Mouse (Mus musculus): ENCODE data around the gene Nell1. TPM values are rescaled to one million over a fixed set of nuclear protein-coding genes. Genes with fewer than 3 reads are reported as not detected.
A peak's percentile ranks its signal among the peaks of the same experiment; 100 is the strongest.

Gene Nell1
- total RNA-seq, 2 experiments from 2014 or later, result 0.10 to 0.60 TPM

DNA sequence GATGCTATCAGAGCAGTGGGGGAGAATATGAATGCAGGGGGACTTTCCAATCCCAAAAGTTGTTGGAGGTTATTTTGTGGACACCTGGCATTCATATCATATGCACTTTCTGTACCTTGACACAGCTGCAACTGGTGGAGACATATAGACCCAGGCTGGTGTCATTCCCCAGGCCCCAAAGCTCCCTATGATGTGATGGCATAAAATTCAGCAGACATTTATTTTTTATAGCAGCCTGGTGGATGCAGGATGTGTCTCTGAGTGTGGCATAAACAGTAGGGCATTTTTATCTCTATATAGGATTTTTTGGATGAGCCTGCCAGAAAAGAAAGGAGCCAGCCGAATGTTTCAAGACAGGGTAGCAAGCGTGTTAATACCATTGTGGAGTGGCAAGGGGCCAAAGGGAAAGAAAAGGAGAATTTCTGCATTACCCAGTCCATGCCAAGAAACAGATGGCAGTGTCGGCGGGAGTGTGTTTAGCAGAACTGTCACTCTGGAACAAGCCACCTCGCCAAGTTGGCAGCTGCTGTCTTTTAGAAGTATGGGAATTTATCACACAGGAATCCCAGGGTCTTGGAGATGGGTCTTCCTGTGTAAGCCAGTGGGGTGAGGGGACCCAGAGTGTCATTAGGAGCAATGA is 267.1 kb downstream of the Nell1 start:
- DNase-seq (ENCODE audit: low spot score in 2 of 2), result no peak

DNA sequence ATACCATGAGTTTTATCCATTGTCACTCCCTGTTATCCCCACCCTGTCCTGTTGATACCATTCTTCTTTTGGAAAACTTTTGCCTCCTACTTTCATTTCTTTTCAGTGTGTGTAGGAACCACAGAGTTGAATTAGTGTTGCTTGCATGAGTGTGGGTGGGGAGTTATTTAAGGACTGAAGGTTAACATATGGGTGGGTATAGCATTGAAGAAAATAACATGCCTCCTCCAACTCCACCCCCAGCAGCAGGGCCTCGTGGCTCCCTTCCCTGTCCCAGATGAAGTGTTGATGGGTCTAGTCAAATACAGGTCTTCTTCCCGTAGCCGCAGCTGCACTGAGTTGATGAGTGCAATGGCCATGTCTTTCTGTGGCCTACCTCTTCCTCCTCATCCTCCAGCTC is 278.5 kb downstream of the Nell1 start:
- DNase-seq (ENCODE audit: low spot score in 2 of 2), result no peak

- no peak for DNase-seq (ENCODE audit: low spot score in 2 of 2)
Observed at GRCm38 (mm10) chr7:50260016-50260415, 285.4 kb downstream of the Nell1 start.

DNA sequence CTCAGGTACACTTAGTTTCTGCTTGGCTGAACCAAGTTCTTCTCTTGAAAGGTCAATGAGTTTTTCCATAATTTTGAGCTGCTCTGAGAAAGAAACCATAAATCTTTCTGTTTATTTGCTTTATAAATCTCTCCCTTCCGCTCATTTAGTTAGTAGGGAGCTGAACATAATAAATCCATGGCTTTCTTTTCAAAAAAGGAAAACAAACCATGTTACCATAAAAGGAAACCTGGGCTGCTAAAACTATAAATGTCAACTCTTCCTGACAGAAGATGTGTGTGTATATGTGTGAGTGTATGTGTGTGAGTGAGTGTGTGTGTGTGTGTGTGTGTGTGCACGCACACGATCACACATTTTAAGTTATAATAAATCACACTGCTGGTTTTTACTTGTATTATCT is 320.8 kb downstream of the Nell1 start:
- DNase-seq (ENCODE audit: low spot score in 2 of 2), result no peak

- no peak for DNase-seq (ENCODE audit: low spot score in 2 of 2)
Observed at GRCm38 (mm10) chr7:50338226-50338625, 363.6 kb downstream of the Nell1 start.

DNA sequence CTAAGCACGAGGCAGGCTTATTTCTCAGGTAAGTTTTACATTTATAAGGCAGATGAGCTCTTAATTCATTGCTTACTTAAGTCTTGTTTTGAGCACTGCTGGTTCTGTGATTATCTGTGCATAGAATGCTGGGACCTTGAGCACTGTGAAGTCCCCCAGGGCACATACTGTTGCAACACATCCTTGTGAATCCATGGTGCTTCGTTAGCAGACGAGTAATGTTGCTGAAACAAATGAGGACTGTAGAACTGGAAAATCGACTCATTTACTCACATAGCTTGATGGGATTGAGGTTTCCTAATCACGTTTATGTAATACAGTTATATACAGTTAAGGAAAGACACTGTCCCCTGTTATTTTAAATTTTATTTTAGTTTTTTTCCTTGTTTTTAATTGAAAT is 364.1 kb downstream of the Nell1 start:
- no peak for DNase-seq (ENCODE audit: low spot score in 2 of 2)

GRCm38 (mm10) chr7:50351564-50351963 is 376.9 kb downstream of the Nell1 start:
- DNase-seq (ENCODE audit: low spot score in 2 of 2), result no peak

- DNase-seq (ENCODE audit: low spot score in 2 of 2), result no peak
Observed at GRCm38 (mm10) chr7:50357213-50357612, 382.5 kb downstream of the Nell1 start.

- DNase-seq (ENCODE audit: low spot score in 2 of 2), result no peak
Observed at GRCm38 (mm10) chr7:50362039-50362438, 387.4 kb downstream of the Nell1 start.

DNA sequence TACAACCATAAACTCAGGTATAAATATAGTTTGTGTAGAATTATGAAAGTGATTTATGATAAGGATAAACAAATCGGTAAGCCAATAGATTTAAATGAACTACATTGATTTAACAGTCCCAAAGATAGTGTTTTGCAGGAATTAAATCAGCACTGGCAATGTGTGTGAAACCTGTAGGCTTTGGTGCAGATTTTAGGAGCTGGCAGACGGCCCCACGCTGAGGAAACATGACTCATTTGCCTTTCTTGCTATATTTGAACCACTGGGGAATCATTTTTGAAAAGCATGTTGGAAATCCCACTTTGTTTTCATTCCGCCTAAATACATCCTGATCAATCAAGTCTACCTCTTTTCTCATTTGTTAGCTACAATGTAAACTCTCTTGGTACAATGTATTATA is 400.2 kb downstream of the Nell1 start:
- DNase-seq (ENCODE audit: low spot score in 2 of 2), result no peak

- no peak for DNase-seq (ENCODE audit: low spot score in 2 of 2)
Observed at GRCm38 (mm10) chr7:50410421-50410820, 435.8 kb downstream of the Nell1 start.

- DNase-seq (ENCODE audit: low spot score in 2 of 2), result no peak
Observed at GRCm38 (mm10) chr7:50419976-50420375, 445.3 kb downstream of the Nell1 start.

GRCm38 (mm10) chr7:50422422-50423195 is 447.9 kb downstream of the Nell1 start:
- no peak for DNase-seq (ENCODE audit: low spot score in 2 of 2)

- no peak for DNase-seq (ENCODE audit: low spot score in 2 of 2)
Observed at GRCm38 (mm10) chr7:50429725-50430124, 455.1 kb downstream of the Nell1 start.

DNA sequence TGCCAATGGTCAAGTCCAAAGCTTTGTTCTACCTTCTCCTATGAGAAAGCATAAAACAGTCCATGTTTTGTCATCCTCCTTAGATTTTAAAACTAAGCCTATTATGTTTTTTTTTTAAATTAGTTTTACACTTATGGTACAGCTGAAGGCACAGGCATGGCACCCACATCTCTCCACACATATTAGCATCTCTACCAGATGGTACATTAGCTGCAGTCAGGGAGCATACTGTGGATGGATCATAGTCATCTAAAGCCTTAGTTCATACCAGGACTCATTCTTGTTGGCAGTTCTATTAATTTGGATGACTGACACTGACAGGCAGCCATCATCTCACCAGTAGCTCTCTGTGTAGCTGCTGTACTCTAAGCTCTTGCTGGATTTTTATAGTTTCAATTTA is 466.6 kb downstream of the Nell1 start:
- no peak for DNase-seq (ENCODE audit: low spot score in 2 of 2)

GRCm38 (mm10) chr7:50447316-50447715 is 472.7 kb downstream of the Nell1 start:
- no peak for DNase-seq (ENCODE audit: low spot score in 2 of 2)

DNA sequence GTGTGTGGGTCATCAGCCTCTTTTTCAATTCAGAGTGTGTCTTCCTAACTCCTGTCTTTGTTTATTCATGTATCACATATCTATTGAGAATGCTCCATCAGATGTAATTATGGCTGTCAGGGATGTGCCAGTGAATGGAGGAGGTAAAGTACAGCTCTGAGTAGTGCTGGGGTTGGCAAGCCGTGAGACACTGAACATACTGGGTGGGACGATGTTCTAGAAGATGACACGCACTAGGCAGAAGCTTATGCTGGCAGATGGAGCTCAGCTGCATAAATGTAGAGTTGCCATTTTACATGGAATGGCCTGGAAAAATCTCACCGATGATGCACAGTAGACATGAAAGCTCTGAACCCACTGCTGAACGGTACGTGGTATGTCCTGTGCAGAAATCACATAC is 493.1 kb downstream of the Nell1 start:
- no peak for DNase-seq (ENCODE audit: low spot score in 2 of 2)

DNA sequence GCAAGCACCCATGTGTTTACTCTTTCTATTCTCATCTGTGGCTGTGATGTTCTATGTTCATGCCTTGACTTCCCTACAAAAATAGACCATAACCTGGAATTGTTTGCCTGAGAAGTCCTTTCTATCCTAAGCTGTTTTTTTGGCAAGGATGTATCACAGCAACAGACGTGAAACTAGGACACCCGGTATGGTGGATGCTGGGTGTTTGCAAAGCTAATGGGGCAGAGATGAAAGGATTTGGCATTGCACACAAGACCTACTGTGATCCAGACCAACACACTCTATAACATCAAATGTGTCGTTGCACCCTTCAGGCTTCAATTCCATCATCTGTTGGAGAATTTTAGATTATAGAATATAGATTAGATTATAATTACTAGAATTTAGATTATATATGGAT is 495.9 kb downstream of the Nell1 start:
- DNase-seq (ENCODE audit: low spot score in 2 of 2), result no peak

DNA sequence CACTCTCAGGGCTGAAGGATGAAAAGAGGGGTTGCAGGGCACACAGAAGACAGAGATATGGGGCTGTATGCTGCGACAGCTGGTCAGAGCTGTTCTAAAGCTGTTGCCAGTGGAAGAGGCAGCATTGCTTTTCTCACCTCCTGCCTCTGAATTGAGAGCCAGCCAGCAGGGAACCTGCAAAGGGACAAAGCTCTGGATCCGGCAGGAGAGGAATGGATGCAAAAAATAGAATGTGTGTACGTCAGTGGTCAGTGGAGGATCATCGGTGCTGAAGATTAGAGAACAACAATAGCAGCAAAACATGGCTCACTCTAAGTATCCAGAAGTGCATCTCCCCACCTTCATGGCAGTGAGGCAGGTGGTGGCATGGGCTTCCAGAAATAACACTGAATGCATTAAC is 507.3 kb downstream of the Nell1 start:
- DNase-seq (ENCODE audit: low spot score in 2 of 2), result no peak

DNA sequence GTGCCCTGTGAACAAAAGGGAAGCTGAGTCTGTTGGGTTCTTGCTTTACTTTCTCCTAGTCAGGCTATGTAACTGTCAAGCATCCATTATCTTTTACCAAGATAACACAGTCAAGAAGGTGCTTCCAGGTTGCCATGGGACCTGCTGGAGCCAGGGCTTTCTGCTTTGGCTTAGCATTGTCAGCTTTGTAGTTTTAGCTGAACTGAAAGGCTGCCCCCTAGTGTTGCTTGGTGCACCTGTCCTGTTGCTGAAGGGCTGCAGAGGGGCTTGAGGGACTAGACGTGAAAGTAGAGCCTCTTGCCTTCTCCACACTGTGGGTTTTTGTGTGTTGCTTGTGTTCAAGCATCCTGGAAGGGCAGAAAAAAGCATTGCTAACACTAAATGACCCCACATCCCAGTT is 510.6 kb downstream of the Nell1 start:
- DNase-seq (ENCODE audit: low spot score in 2 of 2), result peak; percentile 11 to 20

- DNase-seq (ENCODE audit: low spot score in 2 of 2), result no peak
Observed at GRCm38 (mm10) chr7:50486884-50487420, 512.3 kb downstream of the Nell1 start.

GRCm38 (mm10) chr7:50501562-50501961 is 526.9 kb downstream of the Nell1 start:
- DNase-seq (ENCODE audit: low spot score in 2 of 2), result no peak

- DNase-seq (ENCODE audit: low spot score in 2 of 2), result no peak
Observed at GRCm38 (mm10) chr7:50507047-50507446, 532.4 kb downstream of the Nell1 start.
